Mouse (Mus musculus): Measurements from ENCODE around the gene Ccdc138. TPM values are rescaled to one million over a fixed set of nuclear protein-coding genes. Genes with fewer than 3 reads are reported as not detected.

Gene Ccdc138
- polyA plus RNA-seq (2015; fragmentation: Nextera tagmentation; extraction: Ambion mirVana) = 10.1 and 10.7 TPM in 2 replicates

- WGBS = 1% methylated on average over 50 of the region's 50 CpGs
- Histone ChIP-seq H3K4me3 (replicated peaks) (peak within 1 kb of the TSS; percentile 74), H3K27me3 (no peaks in the 10 kb centered on the region), H3K9me3 (replicated peaks) (no peaks in the 10 kb centered on the region), H3K9ac (peak within 1 kb of the TSS; percentile 63), H3K4me1 (peaks cover 13% of the 10 kb centered on the region), H3K27ac (peak within 1 kb of the TSS; percentile 95), H3K4me2 (peak within 1 kb of the TSS; percentile 67), H3K36me3 (peaks cover 25% of the 10 kb centered on the region)
- ATAC-seq (replicated peaks; ENCODE audit: low FRiP score) = peak; percentile 100
Measured at GRCm38 (mm10) chr10:58497320-58498284, at the start of gene Ccdc138. Gene Ccdc138 (plus strand): TSS chr10:58497948.

- ATAC-seq (replicated peaks; ENCODE audit: low FRiP score) = no peak
- Histone ChIP-seq H3K27me3 (no peaks in the 10 kb centered on the region), H3K27ac (no peak overlapping the region), H3K9me3 (replicated peaks) (no peaks in the 10 kb centered on the region), H3K4me3 (replicated peaks) (no peak overlapping the region), H3K4me1 (0 out of 2 replicates have a peak, but pooled peaks cover 4% of the 10 kb centered on the region), H3K9ac (no peak overlapping the region), H3K4me2 (no peak overlapping the region), H3K36me3 (peaks cover 38% of the 10 kb centered on the region)
Measured at GRCm38 (mm10) chr10:58451575-58451974, 46.2 kb upstream of the Ccdc138 start.

GRCm38 (mm10) chr10:58452185-58452584 lies 45.6 kb upstream of the Ccdc138 start:
- Histone ChIP-seq H3K9me3 (replicated peaks) (no peaks in the 10 kb centered on the region), H3K4me1 (0 out of 2 replicates have a peak, but pooled peaks cover 4% of the 10 kb centered on the region), H3K27ac (no peak overlapping the region), H3K27me3 (no peaks in the 10 kb centered on the region), H3K4me3 (replicated peaks) (no peak overlapping the region), H3K9ac (no peak overlapping the region), H3K36me3 (peaks cover 40% of the 10 kb centered on the region), H3K4me2 (no peak overlapping the region)
- 96% methylated on average over 1 of the region's 1 CpGs for WGBS
- no peak for ATAC-seq (replicated peaks; ENCODE audit: low FRiP score)

GRCm38 (mm10) chr10:58459896-58460295 lies 37.9 kb upstream of the Ccdc138 start:
- no peak for ATAC-seq (replicated peaks; ENCODE audit: low FRiP score)
- no peak overlapping the region for H3K9ac ChIP-seq
- H3K27me3 ChIP-seq = no peaks in the 10 kb centered on the region
- H3K9me3 ChIP-seq (replicated peaks) = no peaks in the 10 kb centered on the region
- no peak overlapping the region for H3K4me3 ChIP-seq (replicated peaks)
- 100% methylated on average over 1 of the region's 1 CpGs for WGBS
- peaks cover 85% of the 10 kb centered on the region for H3K36me3 ChIP-seq
- H3K4me1 ChIP-seq = no peaks in the 10 kb centered on the region
- no peak overlapping the region for H3K27ac ChIP-seq
- H3K4me2 ChIP-seq = no peak overlapping the region

GRCm38 (mm10) chr10:58477086-58477755 lies 20.5 kb upstream of the Ccdc138 start:
- no peak overlapping the region for H3K4me2 ChIP-seq
- no peak overlapping the region for H3K4me3 ChIP-seq (replicated peaks)
- no peak overlapping the region for H3K27ac ChIP-seq
- no peaks in the 10 kb centered on the region for H3K27me3 ChIP-seq
- no peak for ATAC-seq (replicated peaks; ENCODE audit: low FRiP score)
- peaks cover 70% of the 10 kb centered on the region for H3K36me3 ChIP-seq
- no peak overlapping the region for H3K9ac ChIP-seq
- no peaks in the 10 kb centered on the region for H3K9me3 ChIP-seq (replicated peaks)
- no peaks in the 10 kb centered on the region for H3K4me1 ChIP-seq
- 95% methylated on average over 5 of the region's 5 CpGs for WGBS

- H3K36me3 ChIP-seq = peaks cover 72% of the 10 kb centered on the region
- H3K9ac ChIP-seq = no peak overlapping the region
- H3K4me3 ChIP-seq (replicated peaks) = no peak overlapping the region
- H3K9me3 ChIP-seq (replicated peaks) = no peaks in the 10 kb centered on the region
- WGBS = 93% methylated on average over 2 of the region's 2 CpGs
- no peak overlapping the region for H3K4me2 ChIP-seq
- no peaks in the 10 kb centered on the region for H3K4me1 ChIP-seq
- ATAC-seq (replicated peaks; ENCODE audit: low FRiP score) = no peak
- no peak overlapping the region for H3K27ac ChIP-seq
- no peaks in the 10 kb centered on the region for H3K27me3 ChIP-seq
Measured at GRCm38 (mm10) chr10:58478071-58478578, 19.6 kb upstream of the Ccdc138 start.

GRCm38 (mm10) chr10:58479954-58480490 lies 17.7 kb upstream of the Ccdc138 start:
- Histone ChIP-seq H3K9ac (no peak overlapping the region), H3K36me3 (peaks cover 81% of the 10 kb centered on the region), H3K4me1 (no peaks in the 10 kb centered on the region), H3K4me2 (no peak overlapping the region), H3K27me3 (no peaks in the 10 kb centered on the region), H3K9me3 (replicated peaks) (no peaks in the 10 kb centered on the region), H3K4me3 (replicated peaks) (no peak overlapping the region), H3K27ac (no peak overlapping the region)
- no peak for ATAC-seq (replicated peaks; ENCODE audit: low FRiP score)
- 94% methylated on average over 4 of the region's 4 CpGs for WGBS

- no peak overlapping the region for H3K27ac ChIP-seq
- H3K9me3 ChIP-seq (replicated peaks) = no peaks in the 10 kb centered on the region
- H3K4me3 ChIP-seq (replicated peaks) = no peak overlapping the region
- 91% methylated on average over 5 of the region's 5 CpGs for WGBS
- peaks cover 75% of the 10 kb centered on the region for H3K36me3 ChIP-seq
- no peaks in the 10 kb centered on the region for H3K4me1 ChIP-seq
- no peaks in the 10 kb centered on the region for H3K27me3 ChIP-seq
- ATAC-seq (replicated peaks; ENCODE audit: low FRiP score) = no peak
- H3K9ac ChIP-seq = no peak overlapping the region
- no peak overlapping the region for H3K4me2 ChIP-seq
Measured at GRCm38 (mm10) chr10:58491031-58491430, 6.7 kb upstream of the Ccdc138 start.

- no peak for ATAC-seq (replicated peaks; ENCODE audit: low FRiP score)
- Histone ChIP-seq H3K36me3 (peaks cover 44% of the 10 kb centered on the region), H3K9me3 (replicated peaks) (no peaks in the 10 kb centered on the region), H3K9ac (no peak overlapping the region), H3K27ac (no peak overlapping the region), H3K4me1 (peaks cover 13% of the 10 kb centered on the region), H3K4me3 (replicated peaks) (no peak overlapping the region), H3K4me2 (no peak overlapping the region), H3K27me3 (no peaks in the 10 kb centered on the region)
- 89% methylated on average over 2 of the region's 2 CpGs for WGBS
Measured at GRCm38 (mm10) chr10:58495637-58496036, 2.1 kb upstream of the Ccdc138 start.

GRCm38 (mm10) chr10:58496732-58497131 lies 1.0 kb upstream of the Ccdc138 start:
- ATAC-seq (replicated peaks; ENCODE audit: low FRiP score) = no peak
- Histone ChIP-seq H3K4me1 (peaks cover 13% of the 10 kb centered on the region), H3K27me3 (no peaks in the 10 kb centered on the region), H3K4me2 (peak overlapping the region; percentile 67), H3K4me3 (replicated peaks) (peak overlapping the region; percentile 74), H3K9me3 (replicated peaks) (no peaks in the 10 kb centered on the region), H3K36me3 (peaks cover 33% of the 10 kb centered on the region), H3K9ac (no peak overlapping the region), H3K27ac (no peak overlapping the region; the same call in 1 of the 2 replicates)

- Histone ChIP-seq H3K27me3 (no peaks in the 10 kb centered on the region), H3K9me3 (replicated peaks) (no peaks in the 10 kb centered on the region), H3K9ac (peak overlapping the region; percentile 63), H3K27ac (peak overlapping the region; percentile 95; the same call in 1 of the 2 replicates), H3K36me3 (peaks cover 16% of the 10 kb centered on the region), H3K4me3 (replicated peaks) (peak overlapping the region; percentile 74), H3K4me2 (peak overlapping the region; percentile 67), H3K4me1 (peaks cover 13% of the 10 kb centered on the region)
- WGBS = 54% methylated on average over 2 of the region's 2 CpGs
- no peak for ATAC-seq (replicated peaks; ENCODE audit: low FRiP score)
Measured at GRCm38 (mm10) chr10:58498516-58498915, 768 bp downstream of the Ccdc138 start.

GRCm38 (mm10) chr10:58529358-58529757 lies 31.6 kb downstream of the Ccdc138 start:
- Histone ChIP-seq H3K4me3 (replicated peaks) (no peak overlapping the region), H3K27ac (no peak overlapping the region), H3K4me2 (no peak overlapping the region), H3K27me3 (no peaks in the 10 kb centered on the region), H3K36me3 (peaks cover 34% of the 10 kb centered on the region), H3K9me3 (replicated peaks) (peaks cover 4% of the 10 kb centered on the region; the same call in 1 of the 2 replicates), H3K9ac (no peak overlapping the region), H3K4me1 (no peaks in the 10 kb centered on the region)
- 89% methylated on average over 1 of the region's 1 CpGs for WGBS
- ATAC-seq (replicated peaks; ENCODE audit: low FRiP score) = no peak
